Mouse (Mus musculus): ENCODE measurements at regions not wholly inside any gene's neighbourhood (a gene's known extent, or its start where the extent isn't known, plus 50 kb on each side); places are given as distances from the start of the nearest gene placed in this dataset.
A peak's percentile ranks its signal among the peaks of the same experiment; 100 is the strongest.

DNA sequence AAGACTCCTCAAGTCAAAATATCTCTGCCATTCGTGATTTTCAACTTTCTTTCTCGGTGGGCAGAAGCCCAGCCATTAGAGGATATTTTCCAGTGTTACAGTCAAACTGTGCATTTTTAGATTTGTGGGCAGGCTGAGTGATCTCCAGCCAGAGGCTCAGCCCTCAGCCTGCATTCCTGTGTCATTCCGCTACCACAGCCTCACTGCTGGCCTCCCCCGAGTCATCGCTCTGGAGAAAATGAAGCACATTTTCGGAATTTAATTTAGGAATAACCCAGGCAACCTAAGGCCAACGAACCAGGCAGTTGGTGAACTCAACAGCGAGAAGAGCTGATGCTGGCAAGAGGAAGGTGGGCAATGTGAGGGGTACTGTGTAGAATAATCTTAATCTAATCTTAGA is 80.9 kb upstream of the Nudt7 start:
- no peaks in the 10 kb centered on the region for H3K4me1 ChIP-seq (ENCODE audit: control insufficient read depth in 2 of 2, insufficient read depth in 2 of 2, low read length in 2 of 2, poor library complexity in 1 of 2)
- no peaks in the 10 kb centered on the region for H3K9me3 ChIP-seq (ENCODE audit: control insufficient read depth, insufficient read depth, low read depth, low read length)
- H3K4me3 ChIP-seq (ENCODE audit: insufficient read depth in 1 of 2, low read depth in 1 of 2, low read length in 2 of 2, poor library complexity in 1 of 2, severe bottlenecking in 1 of 2) = no peak overlapping the region
- DNase-seq (ENCODE audit: low read depth, low spot score) = no peak
- no peak overlapping the region for H3K9ac ChIP-seq (ENCODE audit: insufficient read depth, low read depth, low read length, poor library complexity, severe bottlenecking)
- H3K36me3 ChIP-seq (ENCODE audit: control insufficient read depth, insufficient read depth, low read length, poor library complexity, severe bottlenecking) = no peaks in the 10 kb centered on the region
- no peak overlapping the region for H3K27ac ChIP-seq (ENCODE audit: insufficient read depth, low read depth, low read length, poor library complexity, severe bottlenecking)
- TF ChIP-seq MAFK (IDR thresholded peaks at IDR 0.05; ENCODE audit: insufficient read depth, low read depth, low read length) (no peak), HCFC1 (IDR thresholded peaks at IDR 0.05; ENCODE audit: borderline replicate concordance, insufficient read depth, low read length) (no peak), ZNF384 (IDR thresholded peaks at IDR 0.05; ENCODE audit: low read depth, low read length) (no peak), CHD2 (IDR thresholded peaks at IDR 0.05; ENCODE audit: low read depth, low read length) (no peak), ZC3H11A (IDR thresholded peaks at IDR 0.05; ENCODE audit: borderline replicate concordance, low read depth, low read length) (no peak)
- in situ Hi-C loops (cut with MboI; ENCODE audit: low sequenced_read_pairs in 2 of 2, unreplicated experiment in 2 of 2) = no loop called here

DNA sequence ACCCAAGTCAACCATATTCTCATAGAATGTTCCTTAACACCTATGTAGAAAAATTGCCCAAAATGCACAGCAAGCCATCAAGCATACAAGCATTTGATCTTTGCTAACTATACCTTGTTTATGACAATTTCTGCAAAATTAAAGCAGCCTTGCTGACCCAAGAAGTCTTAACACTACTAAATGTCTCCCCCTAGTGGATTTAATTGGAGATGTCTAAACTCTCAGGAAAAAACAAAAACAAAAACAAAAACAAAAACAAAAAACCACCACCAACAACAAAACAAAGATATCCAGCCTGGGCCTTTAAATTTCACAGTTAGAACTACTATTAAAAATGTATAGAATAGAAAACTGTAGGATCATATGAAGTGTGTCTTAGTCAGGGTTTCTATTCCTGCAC is 69.8 kb upstream of the Nudt7 start:
- no peaks in the 10 kb centered on the region for H3K4me1 ChIP-seq (ENCODE audit: control insufficient read depth in 2 of 2, insufficient read depth in 2 of 2, low read length in 2 of 2, poor library complexity in 1 of 2)
- no peak for TF ChIP-seq MAFK (IDR thresholded peaks at IDR 0.05; ENCODE audit: insufficient read depth, low read depth, low read length)
- H3K9me3 ChIP-seq (ENCODE audit: control insufficient read depth, insufficient read depth, low read depth, low read length) = no peaks in the 10 kb centered on the region
- in situ Hi-C loops (cut with MboI; ENCODE audit: low sequenced_read_pairs in 2 of 2, unreplicated experiment in 2 of 2) = loop anchor here in 1 of 2 experiments (10.0 kb wide), 1 partner anchor 399 kb away; no protein-coding TSS in a partner anchor
- peak; percentile 15 for DNase-seq (ENCODE audit: low read depth, low spot score)
- H3K9ac ChIP-seq (ENCODE audit: insufficient read depth, low read depth, low read length, poor library complexity, severe bottlenecking) = no peak overlapping the region
- H3K27ac ChIP-seq (ENCODE audit: insufficient read depth, low read depth, low read length, poor library complexity, severe bottlenecking) = no peak overlapping the region
- no peaks in the 10 kb centered on the region for H3K36me3 ChIP-seq (ENCODE audit: control insufficient read depth, insufficient read depth, low read length, poor library complexity, severe bottlenecking)
- no peak overlapping the region for H3K4me3 ChIP-seq (ENCODE audit: insufficient read depth in 1 of 2, low read depth in 1 of 2, low read length in 2 of 2, poor library complexity in 1 of 2, severe bottlenecking in 1 of 2)

DNA sequence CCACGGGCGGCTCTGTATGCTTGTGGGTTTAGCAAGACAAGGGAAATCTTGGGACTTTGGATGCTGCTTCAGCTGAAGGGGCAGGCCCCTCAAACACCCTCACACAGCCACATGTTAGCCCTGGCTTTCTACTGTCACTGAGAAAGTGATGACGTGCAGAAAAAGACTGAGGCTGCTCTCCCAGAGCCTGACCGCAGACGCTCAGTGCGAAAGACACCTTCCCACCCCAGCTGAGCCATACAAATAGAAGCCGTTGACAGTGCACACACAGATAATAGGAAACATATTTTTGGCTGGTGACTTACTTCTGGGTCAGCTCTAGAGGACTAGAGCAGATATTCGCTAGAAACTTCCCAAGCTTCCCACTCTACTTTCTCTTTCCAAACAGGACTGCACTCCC is 61.0 kb upstream of the Nudt7 start:
- no peak for DNase-seq (ENCODE audit: low read depth, low spot score)
- no peak for TF ChIP-seq CHD2 (IDR thresholded peaks at IDR 0.05; ENCODE audit: low read depth, low read length)
- no peak for TF ChIP-seq ZC3H11A (IDR thresholded peaks at IDR 0.05; ENCODE audit: borderline replicate concordance, low read depth, low read length)
- Histone ChIP-seq H3K27ac (ENCODE audit: insufficient read depth, low read depth, low read length, poor library complexity, severe bottlenecking) (no peak overlapping the region), H3K9me3 (ENCODE audit: control insufficient read depth, insufficient read depth, low read depth, low read length) (no peaks in the 10 kb centered on the region), H3K36me3 (ENCODE audit: control insufficient read depth, insufficient read depth, low read length, poor library complexity, severe bottlenecking) (no peaks in the 10 kb centered on the region), H3K4me1 (ENCODE audit: control insufficient read depth in 2 of 2, insufficient read depth in 2 of 2, low read length in 2 of 2, poor library complexity in 1 of 2) (no peaks in the 10 kb centered on the region), H3K9ac (ENCODE audit: insufficient read depth, low read depth, low read length, poor library complexity, severe bottlenecking) (no peak overlapping the region), H3K4me3 (ENCODE audit: insufficient read depth in 1 of 2, low read depth in 1 of 2, low read length in 2 of 2, poor library complexity in 1 of 2, severe bottlenecking in 1 of 2) (no peak overlapping the region)
- in situ Hi-C loops (cut with MboI; ENCODE audit: low sequenced_read_pairs in 2 of 2, unreplicated experiment in 2 of 2) = loop anchor here (5.0 to 10.0 kb wide), 3 partner anchors 292 to 362 kb away; partner anchors contain the start of gene Wwox (in 1 of the 2)

DNA sequence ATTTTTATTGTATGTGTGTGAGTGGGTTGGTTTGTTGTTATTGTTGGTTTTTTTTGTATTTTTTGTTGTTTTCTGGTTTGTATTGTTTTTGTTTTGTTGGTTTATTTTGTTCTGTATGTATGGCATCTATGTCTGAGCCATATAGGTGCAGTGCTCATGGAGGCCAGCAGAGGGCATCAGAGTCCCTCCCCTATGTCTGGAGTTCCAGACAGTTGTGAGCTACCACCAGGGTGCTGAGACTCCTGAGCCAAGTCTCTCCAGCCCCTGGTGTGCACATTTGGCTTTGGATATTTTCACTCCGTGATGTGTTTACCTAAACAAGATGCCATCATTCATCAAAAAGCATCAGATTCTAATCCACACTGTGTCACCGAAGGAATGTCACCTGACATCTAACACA is 59.2 kb upstream of the Nudt7 start:
- in situ Hi-C loops (cut with MboI; ENCODE audit: low sequenced_read_pairs in 2 of 2, unreplicated experiment in 2 of 2) = loop anchor here (5.0 to 10.0 kb wide), 3 partner anchors 291 to 361 kb away; partner anchors contain the start of gene Wwox (in 1 of the 2)
- 0 out of 2 replicates have a peak, but pooled peaks have one; percentile 33 for TF ChIP-seq ZC3H11A (IDR thresholded peaks at IDR 0.05; ENCODE audit: borderline replicate concordance, low read depth, low read length)
- no peak for TF ChIP-seq HCFC1 (IDR thresholded peaks at IDR 0.05; ENCODE audit: borderline replicate concordance, insufficient read depth, low read length)
- no peak for TF ChIP-seq ZNF384 (IDR thresholded peaks at IDR 0.05; ENCODE audit: low read depth, low read length)
- no peak for TF ChIP-seq MAFK (IDR thresholded peaks at IDR 0.05; ENCODE audit: insufficient read depth, low read depth, low read length)
- H3K9ac ChIP-seq (ENCODE audit: insufficient read depth, low read depth, low read length, poor library complexity, severe bottlenecking) = no peak overlapping the region
- H3K4me1 ChIP-seq (ENCODE audit: control insufficient read depth in 2 of 2, insufficient read depth in 2 of 2, low read length in 2 of 2, poor library complexity in 1 of 2) = no peaks in the 10 kb centered on the region
- H3K9me3 ChIP-seq (ENCODE audit: control insufficient read depth, insufficient read depth, low read depth, low read length) = no peaks in the 10 kb centered on the region
- H3K27ac ChIP-seq (ENCODE audit: insufficient read depth, low read depth, low read length, poor library complexity, severe bottlenecking) = no peak overlapping the region
- no peak overlapping the region for H3K4me3 ChIP-seq (ENCODE audit: insufficient read depth in 1 of 2, low read depth in 1 of 2, low read length in 2 of 2, poor library complexity in 1 of 2, severe bottlenecking in 1 of 2)
- DNase-seq (ENCODE audit: low read depth, low spot score) = peak; percentile 50
- no peaks in the 10 kb centered on the region for H3K36me3 ChIP-seq (ENCODE audit: control insufficient read depth, insufficient read depth, low read length, poor library complexity, severe bottlenecking)

DNA sequence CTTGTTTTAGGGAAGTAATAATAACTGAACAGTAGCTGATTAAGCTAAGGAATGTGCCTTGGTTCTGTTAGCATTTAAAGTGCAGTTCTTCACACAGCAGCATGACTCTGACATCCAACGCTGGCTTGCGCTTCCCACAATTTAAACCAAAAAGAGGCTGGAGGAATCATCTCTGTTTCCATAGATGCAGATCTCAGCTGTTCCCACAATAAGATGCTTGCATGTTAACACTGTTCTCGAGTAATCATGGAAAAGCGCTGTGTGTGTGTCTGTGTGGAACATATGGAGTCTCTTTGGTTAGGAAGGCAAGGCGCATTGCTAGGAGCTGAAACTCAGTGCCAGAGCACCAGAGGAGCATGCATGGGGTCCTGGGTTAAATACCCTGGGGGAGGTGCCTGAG is 56.7 kb upstream of the Nudt7 start:
- no peak for TF ChIP-seq CHD2 (IDR thresholded peaks at IDR 0.05; ENCODE audit: low read depth, low read length)
- no peak for TF ChIP-seq ZNF384 (IDR thresholded peaks at IDR 0.05; ENCODE audit: low read depth, low read length)
- no peak for TF ChIP-seq ZC3H11A (IDR thresholded peaks at IDR 0.05; ENCODE audit: borderline replicate concordance, low read depth, low read length)
- no peak for TF ChIP-seq HCFC1 (IDR thresholded peaks at IDR 0.05; ENCODE audit: borderline replicate concordance, insufficient read depth, low read length)
- no peak for TF ChIP-seq MAFK (IDR thresholded peaks at IDR 0.05; ENCODE audit: insufficient read depth, low read depth, low read length)
- H3K4me1 ChIP-seq (ENCODE audit: control insufficient read depth in 2 of 2, insufficient read depth in 2 of 2, low read length in 2 of 2, poor library complexity in 1 of 2) = no peaks in the 10 kb centered on the region

More for the DNA sequence above, 56.7 kb upstream of the Nudt7 start:
- no peaks in the 10 kb centered on the region for H3K9me3 ChIP-seq (ENCODE audit: control insufficient read depth, insufficient read depth, low read depth, low read length)
- H3K4me3 ChIP-seq (ENCODE audit: insufficient read depth in 1 of 2, low read depth in 1 of 2, low read length in 2 of 2, poor library complexity in 1 of 2, severe bottlenecking in 1 of 2) = no peak overlapping the region
- no peak overlapping the region for H3K27ac ChIP-seq (ENCODE audit: insufficient read depth, low read depth, low read length, poor library complexity, severe bottlenecking)
- H3K9ac ChIP-seq (ENCODE audit: insufficient read depth, low read depth, low read length, poor library complexity, severe bottlenecking) = no peak overlapping the region
- H3K36me3 ChIP-seq (ENCODE audit: control insufficient read depth, insufficient read depth, low read length, poor library complexity, severe bottlenecking) = no peaks in the 10 kb centered on the region
- in situ Hi-C loops (cut with MboI; ENCODE audit: low sequenced_read_pairs in 2 of 2, unreplicated experiment in 2 of 2) = loop anchor here (5.0 to 10.0 kb wide), 3 partner anchors 288 to 361 kb away; partner anchors contain the start of gene Wwox (in 2 of the 2)
- DNase-seq (ENCODE audit: low read depth, low spot score) = no peak

Measured in ES-E14 (cell line).